Mouse (Mus musculus) ES-E14 (cell line): ENCODE data around the gene Anapc4. TPM values are rescaled to one million over a fixed set of nuclear protein-coding genes. Genes with fewer than 3 reads are reported as not detected.

ENCODE experiments used
- DNase-seq: peaks from one replicate; pipeline ENCODE4 v3.0.0-alpha.2; 2013; ENCODE audit warnings: low read depth, low spot score
- H3K27ac ChIP-seq: 2 replicates; pipeline ENCODE4 v1.5.1; 2012; ENCODE audit warnings: low read depth, mild to moderate bottlenecking, low read length, moderate library complexity, mixed read lengths; ENCODE audit not compliant: poor library complexity, insufficient read depth, severe bottlenecking
- H3K36me3 ChIP-seq: 2 replicates; pipeline ENCODE4 v1.6.1; 2012; ENCODE audit warnings: mild to moderate bottlenecking, low read length, moderate library complexity, mixed read lengths; ENCODE audit not compliant: control insufficient read depth, poor library complexity, insufficient read depth, severe bottlenecking
- H3K4me1 ChIP-seq, 2 experiments: fragments of 150-350 bp in 1 of 2; sonication (generic) in 1 of 2; 2 replicates each; pipeline ENCODE4 v1.6.1; 2012; ENCODE audit warnings: low read length in 2 of 2, mild to moderate bottlenecking in 1 of 2, mixed read lengths in 1 of 2; ENCODE audit not compliant: control insufficient read depth in 2 of 2, insufficient read depth in 2 of 2, poor library complexity in 1 of 2
- H3K4me3 ChIP-seq, 2 experiments: fragments of 150-350 bp in 1 of 2; sonication (generic) in 1 of 2; 2 replicates each; pipeline ENCODE4 v1.5.1; 2012; ENCODE audit warnings: low read length in 2 of 2, low read depth in 1 of 2, mild to moderate bottlenecking in 1 of 2, mixed read lengths in 1 of 2; ENCODE audit not compliant: insufficient read depth in 1 of 2, poor library complexity in 1 of 2, severe bottlenecking in 1 of 2
- H3K9ac ChIP-seq: 2 replicates; pipeline ENCODE4 v1.6.1; 2012; ENCODE audit warnings: low read depth, mild to moderate bottlenecking, low read length, mixed read lengths; ENCODE audit not compliant: poor library complexity, insufficient read depth, severe bottlenecking
- H3K9me3 ChIP-seq: fragments of 150-350 bp; sonication (generic); 2 replicates; pipeline ENCODE4 v1.6.1; 2012; ENCODE audit warnings: low read depth, mild to moderate bottlenecking, low read length; ENCODE audit not compliant: control insufficient read depth, insufficient read depth
- CHD2 ChIP-seq: IDR thresholded peaks from 2 replicates; pipeline ENCODE4 v1.6.1; 2014; ENCODE audit warnings: mild to moderate bottlenecking, low read depth, low read length, inconsistent platforms
- HCFC1 ChIP-seq: IDR thresholded peaks from 2 replicates; pipeline ENCODE4 v1.6.1; 2012; ENCODE audit warnings: low read length, inconsistent platforms, borderline replicate concordance; ENCODE audit not compliant: insufficient read depth
- MAFK ChIP-seq: IDR thresholded peaks from 2 replicates; pipeline ENCODE4 v1.6.1; 2014; ENCODE audit warnings: mild to moderate bottlenecking, low read depth, low read length, inconsistent platforms; ENCODE audit not compliant: insufficient read depth
- ZC3H11A ChIP-seq: IDR thresholded peaks from 2 replicates; pipeline ENCODE4 v1.6.1; 2012; ENCODE audit warnings: low read depth, mild to moderate bottlenecking, inconsistent platforms, low read length, borderline replicate concordance
- ZNF384 ChIP-seq: IDR thresholded peaks from 2 replicates; pipeline ENCODE4 v1.6.1; 2012; ENCODE audit warnings: low read depth, low read length, inconsistent platforms
- in situ Hi-C, 2 experiments: fragments of 600-800 bp; cut with MboI; formaldehyde crosslinking; loops; one replicate each; pipeline ENCODE4 v1.15.1; 2025; ENCODE audit warnings: low sequenced_read_pairs in 2 of 2, inconsistent platforms in 1 of 2; ENCODE audit not compliant: unreplicated experiment in 2 of 2
- total RNA-seq: library from RNA; depleted of rRNA; stranded (reverse); fragments of 300-350 nt; gene quantifications from 2 replicates; pipeline ENCODE4 v1.2.3, GENCODE M21; 2012

The Anapc4 gene
- total RNA-seq, 1 experiment = 68.8 TPM

DNA sequence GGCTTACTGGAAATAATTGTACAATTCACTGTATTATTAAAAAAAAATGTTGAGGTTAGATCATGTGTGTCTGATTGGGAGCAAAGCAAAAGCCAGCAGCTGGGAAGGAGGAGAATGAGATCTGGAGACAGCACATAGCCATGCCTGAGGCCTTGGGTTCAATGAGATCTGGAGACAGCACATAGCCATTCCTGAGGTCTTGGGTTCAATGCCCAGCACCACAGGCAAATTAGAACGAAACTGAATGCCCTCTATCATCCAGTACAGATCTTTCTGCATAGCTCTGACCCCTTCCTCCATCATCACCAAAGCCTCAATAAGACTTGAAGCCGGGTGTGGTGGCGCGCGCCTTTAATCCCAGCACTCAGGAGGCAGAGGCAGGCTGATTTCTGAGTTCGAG lies 23.4 kb upstream of the Anapc4 start:
- Histone ChIP-seq H3K4me1 (0 out of 4 replicates have a peak, but pooled peaks cover 0 to 1% of the 10 kb centered on the region in 2 experiments), H3K36me3 (peaks cover 13% of the 10 kb centered on the region; the same call in 1 of the 2 replicates), H3K9me3 (no peaks in the 10 kb centered on the region), H3K4me3 (no peak overlapping the region), H3K27ac (no peak overlapping the region), H3K9ac (no peak overlapping the region)
- no peak for DNase-seq
- in situ Hi-C loops = no loop called here
- TF ChIP-seq MAFK (no peak), CHD2 (no peak), ZNF384 (no peak), HCFC1 (no peak), ZC3H11A (no peak)

DNA sequence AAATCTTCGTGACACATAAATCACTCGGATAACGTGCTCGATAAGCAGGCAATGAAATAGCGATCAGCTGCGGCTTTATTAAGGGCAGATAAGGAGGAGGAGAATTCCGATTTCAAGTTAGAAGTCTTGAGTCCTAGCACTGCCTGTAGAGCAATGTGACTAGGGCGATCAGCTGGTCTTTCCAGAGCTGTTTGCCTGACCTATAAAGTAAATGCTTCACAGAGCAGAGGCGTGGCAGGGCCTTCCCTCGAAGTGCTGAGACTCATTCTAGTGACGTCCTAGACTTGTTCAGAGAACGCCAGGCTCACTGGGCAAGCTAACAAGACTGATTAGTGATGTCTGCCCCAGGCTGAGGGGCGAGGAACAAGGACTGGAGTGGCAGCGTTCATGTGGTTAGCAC lies 22.8 kb upstream of the Anapc4 start:
- Histone ChIP-seq H3K9me3 (no peaks in the 10 kb centered on the region), H3K27ac (no peak overlapping the region), H3K4me1 (no peaks in the 10 kb centered on the region), H3K4me3 (no peak overlapping the region), H3K9ac (no peak overlapping the region), H3K36me3 (peaks cover 10% of the 10 kb centered on the region; the same call in 1 of the 2 replicates)
- in situ Hi-C loops = no loop called here
- no peak for DNase-seq
- TF ChIP-seq ZNF384 (no peak; the same call in 1 of the 2 replicates), ZC3H11A (no peak), HCFC1 (no peak), MAFK (no peak), CHD2 (no peak)

DNA sequence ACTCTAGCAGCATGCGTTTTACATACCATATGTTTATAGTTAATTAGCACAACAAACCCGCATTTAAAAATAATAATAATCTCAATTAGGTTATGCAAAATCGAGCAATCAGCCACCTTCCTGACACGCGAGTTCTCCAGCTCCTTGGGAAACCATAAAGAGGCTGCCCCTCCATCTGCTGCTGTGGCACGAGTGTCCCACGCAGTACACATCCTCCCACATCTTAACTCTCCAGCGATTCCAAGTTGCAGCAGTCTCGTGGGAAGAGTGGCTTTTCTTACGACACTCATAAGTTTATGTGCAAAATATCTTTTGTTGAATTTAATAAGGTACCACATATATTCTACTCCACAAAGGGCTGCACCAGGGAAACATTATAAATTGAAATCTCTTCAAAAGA lies 21.4 kb upstream of the Anapc4 start:
- no peak overlapping the region for H3K4me3 ChIP-seq
- no peaks in the 10 kb centered on the region for H3K9me3 ChIP-seq
- in situ Hi-C loops = no loop called here
- no peaks in the 10 kb centered on the region for H3K4me1 ChIP-seq
- peaks cover 9% of the 10 kb centered on the region; the same call in 1 of the 2 replicates for H3K36me3 ChIP-seq
- no peak for TF ChIP-seq HCFC1
- no peak for DNase-seq
- no peak overlapping the region for H3K27ac ChIP-seq
- no peak overlapping the region for H3K9ac ChIP-seq

DNA sequence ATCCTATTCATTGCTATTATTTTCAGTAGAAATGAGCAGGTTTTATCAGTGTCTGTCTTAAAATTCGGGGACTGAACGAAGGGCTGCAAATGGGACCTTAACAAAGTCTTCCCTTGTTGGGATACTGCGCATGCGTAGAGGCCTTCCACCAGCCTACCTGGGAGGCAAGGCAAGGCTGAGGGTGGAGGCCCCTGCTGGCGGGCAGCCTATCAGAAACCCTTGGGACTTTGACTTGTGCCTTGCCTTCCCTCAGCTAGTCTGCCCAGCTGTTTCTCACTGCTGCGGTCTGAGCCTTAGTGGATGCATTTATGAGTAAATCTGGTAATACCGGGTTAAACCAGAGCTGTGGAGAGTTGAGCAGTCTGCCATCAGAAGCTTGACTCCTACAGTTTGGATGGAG lies 20.5 kb upstream of the Anapc4 start:
- TF ChIP-seq ZNF384 = no peak
- no peak for TF ChIP-seq CHD2
- TF ChIP-seq MAFK = no peak
- no peak for TF ChIP-seq ZC3H11A
- Histone ChIP-seq H3K4me1 (no peaks in the 10 kb centered on the region), H3K4me3 (no peak overlapping the region), H3K9me3 (no peaks in the 10 kb centered on the region), H3K36me3 (peaks cover 6% of the 10 kb centered on the region; the same call in 1 of the 2 replicates), H3K9ac (no peak overlapping the region), H3K27ac (no peak overlapping the region)
- in situ Hi-C loops = no loop called here
- DNase-seq = no peak

DNA sequence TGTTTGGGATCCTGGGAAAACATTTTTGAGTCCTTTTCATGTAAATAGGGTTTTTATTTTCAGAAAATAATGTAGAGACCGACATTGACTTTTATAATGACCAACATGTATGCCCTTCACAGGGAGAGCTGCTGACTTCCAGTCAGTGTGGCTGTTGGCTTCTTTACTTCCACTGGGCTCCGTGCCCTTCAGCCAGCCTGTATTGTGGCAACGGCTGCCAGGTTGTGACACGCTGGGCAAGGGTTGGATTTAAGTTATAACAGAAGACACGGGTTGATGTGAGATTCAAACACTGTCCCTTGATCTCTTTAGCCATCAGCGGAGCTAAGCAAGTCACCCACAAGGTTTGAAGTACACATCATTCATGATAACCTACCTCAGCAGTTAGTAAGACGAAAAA lies 15.1 kb upstream of the Anapc4 start:
- H3K4me3 ChIP-seq = no peak overlapping the region
- H3K4me1 ChIP-seq = no peaks in the 10 kb centered on the region
- DNase-seq = no peak
- TF ChIP-seq ZNF384 (no peak), HCFC1 (no peak), CHD2 (no peak), MAFK (no peak), ZC3H11A (no peak)
- no peaks in the 10 kb centered on the region for H3K9me3 ChIP-seq
- H3K27ac ChIP-seq = no peak overlapping the region
- in situ Hi-C loops = no loop called here
- peaks cover 9% of the 10 kb centered on the region; the same call in 1 of the 2 replicates for H3K36me3 ChIP-seq
- no peak overlapping the region for H3K9ac ChIP-seq
